Mouse (Mus musculus) liver, adult 2 months (tissue): ENCODE measurements around the gene Pelp1.

ENCODE experiments used
- CTCF ChIP-seq: fragments of 200-500 bp; IDR thresholded peaks from 2 replicates; pipeline ENCODE4 v1.5.1; 2011; ENCODE audit warnings: low read depth, low read length, control low read depth
- POLR2A ChIP-seq: fragments of 200-500 bp; IDR thresholded peaks from 2 replicates; pipeline ENCODE4 v1.6.1; 2011; ENCODE audit warnings: low read length, control low read depth; ENCODE audit not compliant: insufficient read depth; ENCODE audit errors: extremely low read depth

- TF ChIP-seq CTCF (no peak), POLR2A (no peak)
Measured at GRCm38 (mm10) chr11:70440637-70441036, 30.8 kb upstream of the Pelp1 start.
